10 mouse cellular contexts compared by ENCODE assay signal in the genomic region with DNA sequence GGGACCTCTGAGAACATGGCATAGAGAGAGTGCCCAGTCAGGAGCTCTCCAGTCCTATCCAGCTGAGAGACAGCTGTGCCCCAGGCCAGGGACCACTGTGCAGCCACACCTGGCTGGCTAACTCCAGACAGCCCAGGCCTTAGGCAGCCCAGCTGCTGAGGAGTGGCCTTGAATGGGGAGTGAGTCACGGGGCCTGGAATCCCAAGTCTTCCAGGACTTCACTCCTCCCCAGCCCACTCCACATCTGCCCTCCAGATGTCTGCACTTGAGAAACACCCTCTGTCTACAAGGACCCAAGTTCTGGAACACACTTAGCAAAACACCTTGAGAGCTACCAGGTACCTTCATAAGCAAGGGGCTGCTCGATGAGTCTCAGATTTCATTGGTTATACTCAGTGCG. TPM values are rescaled to one million over a fixed set of nuclear protein-coding genes. Genes with fewer than 3 reads are reported as not detected.
DNase-seq lines count a peak whose midpoint lies in the region; ATAC-seq lines count a peak whose summit lies in the region.
"Had no signal": no experiment of that assay in that cellular context is flagged by ENCODE, and none has a peak within 500 bp of the region (broad histone marks: within the 10 kb centered on the region; RNA-seq: fewer than 3 reads in every experiment).

No protein-coding gene starts in this region.

- no peak overlapping the region for H3K9ac ChIP-seq in limb, embryonic 12.5 days (replicated peaks)
- H3K9ac ChIP-seq: lung, embryonic 14.5 days had no signal

- no peak overlapping the region for H3K4me2 ChIP-seq in limb, embryonic 12.5 days
- H3K4me2 ChIP-seq: lung, embryonic 14.5 days had no signal

- 65% methylated on average over 3 of the region's 3 CpGs for WGBS in embryonic facial prominence, embryonic 10.5 days
- WGBS in limb, embryonic 12.5 days: 20% methylated on average over 3 of the region's 3 CpGs

- DNase-seq in heart, adult 18-20 months: peak; percentile 58 to 70
- DNase-seq in heart, postnatal 25 days (ENCODE audit: low spot score): no peak
- DNase-seq in ES-CJ7 (ENCODE audit: low read depth, low spot score): peak; percentile 51
- DNase-seq in embryonic facial prominence, embryonic 10.5 days (ENCODE audit: low spot score): peak; percentile 74
- no peak for DNase-seq in left cerebral cortex, postnatal 14 days (ENCODE audit: low spot score in 2 of 2)
- no peak for DNase-seq in right cerebral cortex, adult 18-20 months
- DNase-seq in thymus, postnatal 25 days: no peak
- DNase-seq: lung, embryonic 14.5 days had no signal

- intact Hi-C loops in heart, postnatal 25 days (cut with DNase I): loop anchor here (5.0 kb wide), 1 partner anchor 36 kb away; no protein-coding TSS in a partner anchor
- intact Hi-C loops in left cerebral cortex, postnatal 14 days (cut with DNase I): loop anchor here (5.0 kb wide), 1 partner anchor 86 kb away; no protein-coding TSS in a partner anchor

- H3K36me3 ChIP-seq in embryonic facial prominence, embryonic 10.5 days (replicated peaks): no peaks in the 10 kb centered on the region
- H3K36me3 ChIP-seq in limb, embryonic 12.5 days: no peaks in the 10 kb centered on the region
- H3K36me3 ChIP-seq: G1E had no signal

- no peak overlapping the region for H3K4me3 ChIP-seq in embryonic facial prominence, embryonic 10.5 days
- H3K4me3 ChIP-seq in limb, embryonic 12.5 days (replicated peaks): no peak overlapping the region

- peak; percentile 88 for ATAC-seq in limb, embryonic 12.5 days (ENCODE audit: insufficient number of reproducible peaks, insufficient read depth, low FRiP score, low TSS enrichment, low read depth)

- H3K4me1 ChIP-seq in embryonic facial prominence, embryonic 10.5 days: peaks cover 73% of the 10 kb centered on the region
- peaks cover 45% of the 10 kb centered on the region for H3K4me1 ChIP-seq in limb, embryonic 12.5 days (replicated peaks)

- H3K27ac ChIP-seq in embryonic facial prominence, embryonic 10.5 days (replicated peaks): peak overlapping the region; percentile 35; the same call in 1 of the 2 replicates
- 0 out of 2 replicates have a peak overlapping the region, but pooled peaks have one; percentile 45 for H3K27ac ChIP-seq in limb, embryonic 12.5 days

- H3K9me3 ChIP-seq in embryonic facial prominence, embryonic 10.5 days: no peaks in the 10 kb centered on the region
- H3K9me3 ChIP-seq in limb, embryonic 12.5 days: no peaks in the 10 kb centered on the region
- H3K9me3 ChIP-seq: G1E had no signal

- H3K27me3 ChIP-seq in embryonic facial prominence, embryonic 10.5 days (replicated peaks; ENCODE audit: low read depth, poor library complexity, severe bottlenecking): peaks cover 12% of the 10 kb centered on the region; the same call in 1 of the 2 replicates
- H3K27me3 ChIP-seq in limb, embryonic 12.5 days: no peaks in the 10 kb centered on the region

RNA-seq across cellular contexts. Expression of a gene that starts 51.5 kb away (rescaled TPM):
- 10 to 100 TPM; 47.0 to 51.1 TPM for total RNA-seq in heart, adult 18-20 months (2021)
- 10 to 100 TPM; 48.0 to 56.7 TPM for total RNA-seq in heart, postnatal 25 days (2021)
- 47.4 and 51.9 TPM in 2 replicates for polyA plus RNA-seq in embryonic facial prominence, embryonic 10.5 days (2016; fragmentation: Nextera tagmentation; extraction: Ambion mirVana)
- 63.6 and 75.1 TPM in 2 replicates for polyA plus RNA-seq in limb, embryonic 12.5 days (2016; fragmentation: Nextera tagmentation; extraction: Ambion mirVana)
- 100 to 1,000 TPM; 133 to 136 TPM for total RNA-seq in left cerebral cortex, postnatal 14 days (2021)

Comparison
In these comparisons a context has a peak if more than half of its experiments do, and no peak if none do; other contexts are left out.
1. DNase-seq: peak in heart, adult 18-20 months (2 of 2), ES-CJ7 (single experiment) and embryonic facial prominence, embryonic 10.5 days (single experiment); none in heart, postnatal 25 days (single experiment), left cerebral cortex, postnatal 14 days (0 of 2), right cerebral cortex, adult 18-20 months (single experiment) and thymus, postnatal 25 days (single experiment).